Mouse (Mus musculus) stomach, postnatal 0 days (tissue): Measurements from ENCODE around the gene Iqcf3.

Source experiments
- CTCF ChIP-seq: IDR thresholded peaks from 2 replicates; pipeline ENCODE4 v1.5.1; 2016; ENCODE audit warnings: antibody characterized with exemption, low read depth, mild to moderate bottlenecking, moderate library complexity
- EP300 ChIP-seq: optimal IDR thresholded peaks from 2 replicates; pipeline ENCODE3; 2016; ENCODE audit warnings: antibody characterized with exemption

DNA sequence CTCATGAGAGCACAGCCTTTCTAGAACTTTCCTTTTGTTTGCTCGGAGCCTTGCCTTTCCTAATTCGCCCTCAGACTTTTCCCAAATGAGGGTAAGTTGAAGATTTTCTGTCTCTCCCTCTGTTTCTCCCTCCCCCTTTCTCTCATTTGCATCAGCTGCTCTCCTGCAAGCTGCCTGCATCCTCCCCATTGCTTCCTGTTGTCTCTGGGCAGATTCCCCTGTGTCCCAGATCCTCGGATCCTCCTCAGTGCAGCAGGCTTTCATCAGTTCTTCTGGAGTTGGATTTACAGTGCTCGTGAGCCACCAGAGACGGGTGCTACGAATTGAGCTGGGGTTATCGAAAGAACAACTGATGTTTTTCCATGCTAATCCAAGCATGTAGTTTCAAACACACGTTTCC lies 2.6 kb upstream of the Iqcf3 start:
- TF ChIP-seq CTCF (no peak), EP300 (no peak)
